Mouse (Mus musculus): ENCODE results near the gene Tenm2. TPM values are rescaled to one million over a fixed set of nuclear protein-coding genes. Genes with fewer than 3 reads are reported as not detected.

Gene Tenm2
- total RNA-seq, 1 experiment from 2014 or later: 0.85 TPM

GRCm38 (mm10) chr11:36113326-36113725 is 1122.4 kb downstream of the Tenm2 start:
- DNase-seq: no peak

- DNase-seq: no peak
These were observed 1126.6 kb downstream of the Tenm2 start for GRCm38 (mm10) chr11:36108970-36109731.

DNA sequence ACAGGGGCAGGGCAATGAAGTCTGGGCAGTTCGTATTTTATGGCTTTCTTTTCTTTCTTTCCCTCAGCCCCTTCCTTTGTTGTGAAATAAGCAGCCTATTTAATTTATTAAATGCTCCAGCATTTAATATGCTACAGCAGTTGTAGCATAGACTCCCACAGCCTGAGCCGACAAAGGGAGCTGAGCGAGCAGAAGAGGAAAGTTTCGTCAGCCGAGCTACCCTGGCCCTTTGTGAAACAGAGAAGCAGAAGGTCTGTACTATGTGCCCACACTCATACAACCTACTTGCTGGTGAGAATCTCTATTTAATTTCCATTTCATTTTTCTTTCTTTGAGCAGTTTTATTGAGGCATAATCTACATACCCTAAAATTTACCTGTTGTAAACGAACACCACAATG is 1127.9 kb downstream of the Tenm2 start:
- no peak for DNase-seq

DNA sequence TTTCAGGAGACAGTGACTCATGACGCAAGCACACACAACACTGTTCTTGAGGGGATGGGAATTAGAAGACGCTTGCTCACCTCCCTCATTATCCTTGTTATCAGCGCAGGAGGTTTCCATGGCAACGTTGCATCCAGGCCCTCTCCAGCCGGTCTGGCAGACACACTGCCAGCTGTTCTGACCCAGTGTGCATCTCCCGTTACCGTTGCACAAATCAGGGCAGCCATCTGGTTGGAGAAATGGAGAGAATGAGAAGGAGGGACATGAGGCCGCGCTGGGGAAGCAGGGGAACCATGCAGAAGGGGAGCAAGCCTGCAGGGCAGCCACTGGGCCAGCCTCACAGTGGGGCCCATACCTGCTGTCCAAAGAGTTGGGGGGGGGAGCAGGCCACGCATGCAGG is 1129.1 kb downstream of the Tenm2 start:
- no peak for DNase-seq

GRCm38 (mm10) chr11:36103556-36103955 is 1132.2 kb downstream of the Tenm2 start:
- no peak for DNase-seq

DNA sequence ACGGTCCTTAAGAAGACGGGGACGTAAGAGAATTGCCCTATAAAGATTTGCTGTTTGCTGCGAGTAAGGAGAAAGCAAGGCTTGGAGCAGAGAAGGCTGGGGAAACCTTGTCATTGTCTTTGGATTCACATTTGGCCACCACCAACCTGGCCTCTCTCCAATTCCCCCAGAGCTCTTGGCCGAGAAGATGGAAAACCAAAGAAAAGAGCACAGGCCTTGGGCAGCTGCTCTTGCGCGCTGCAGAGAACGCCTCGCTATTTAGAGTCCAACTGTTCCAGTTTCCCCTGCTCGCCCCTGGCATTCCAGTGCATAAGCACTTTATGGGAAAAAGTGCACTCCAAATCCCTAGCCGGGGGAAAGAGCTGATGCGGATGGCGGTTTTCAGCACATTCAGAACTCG is 1139.5 kb downstream of the Tenm2 start:
- DNase-seq: no peak

GRCm38 (mm10) chr11:36090210-36090609 is 1145.6 kb downstream of the Tenm2 start:
- no peak for DNase-seq

- DNase-seq: no peak
These were observed 1154.2 kb downstream of the Tenm2 start for GRCm38 (mm10) chr11:36081399-36082053.

DNA sequence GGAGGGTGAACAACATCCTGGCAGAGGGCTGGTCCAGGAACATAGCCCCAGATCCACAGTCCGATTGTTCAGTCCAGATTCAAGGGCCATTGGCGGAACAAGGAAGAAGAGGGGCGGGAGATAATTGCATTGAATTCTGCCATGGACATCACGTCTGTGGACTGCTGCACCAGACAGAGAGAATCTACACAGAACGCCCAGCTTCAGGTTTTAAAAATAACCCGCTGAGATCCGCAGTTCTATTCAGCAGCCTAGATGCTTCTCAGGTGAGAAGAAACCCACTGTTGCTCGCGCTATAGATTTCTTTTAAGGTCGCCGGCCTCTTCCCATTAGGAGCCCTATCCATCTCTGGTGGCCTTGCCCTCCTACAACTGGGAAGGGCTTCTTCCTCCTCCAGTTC is 1155.0 kb downstream of the Tenm2 start:
- DNase-seq: no peak

DNA sequence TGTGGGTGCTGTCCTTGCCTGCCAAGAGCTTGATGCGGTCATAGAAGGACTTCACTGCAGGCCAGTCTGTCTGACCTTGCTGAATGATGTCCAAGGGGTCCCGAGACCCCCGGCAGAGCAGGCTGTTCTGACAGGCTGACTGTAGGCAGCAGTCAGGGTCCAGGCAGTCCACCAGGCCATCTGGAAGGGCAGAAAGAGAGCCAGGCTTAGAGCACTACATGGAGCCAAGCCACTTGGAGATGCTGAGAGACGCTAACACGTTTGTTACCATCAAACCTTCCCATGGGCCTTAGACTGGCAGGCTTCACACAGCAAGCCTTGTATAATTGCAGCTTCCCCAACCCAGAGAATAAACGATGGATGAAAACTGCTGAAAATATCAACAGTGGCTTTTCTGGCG is 1157.4 kb downstream of the Tenm2 start:
- DNase-seq: no peak

- DNase-seq: peak; percentile 5
These were observed 1161.7 kb downstream of the Tenm2 start for GRCm38 (mm10) chr11:36074015-36074567.

DNA sequence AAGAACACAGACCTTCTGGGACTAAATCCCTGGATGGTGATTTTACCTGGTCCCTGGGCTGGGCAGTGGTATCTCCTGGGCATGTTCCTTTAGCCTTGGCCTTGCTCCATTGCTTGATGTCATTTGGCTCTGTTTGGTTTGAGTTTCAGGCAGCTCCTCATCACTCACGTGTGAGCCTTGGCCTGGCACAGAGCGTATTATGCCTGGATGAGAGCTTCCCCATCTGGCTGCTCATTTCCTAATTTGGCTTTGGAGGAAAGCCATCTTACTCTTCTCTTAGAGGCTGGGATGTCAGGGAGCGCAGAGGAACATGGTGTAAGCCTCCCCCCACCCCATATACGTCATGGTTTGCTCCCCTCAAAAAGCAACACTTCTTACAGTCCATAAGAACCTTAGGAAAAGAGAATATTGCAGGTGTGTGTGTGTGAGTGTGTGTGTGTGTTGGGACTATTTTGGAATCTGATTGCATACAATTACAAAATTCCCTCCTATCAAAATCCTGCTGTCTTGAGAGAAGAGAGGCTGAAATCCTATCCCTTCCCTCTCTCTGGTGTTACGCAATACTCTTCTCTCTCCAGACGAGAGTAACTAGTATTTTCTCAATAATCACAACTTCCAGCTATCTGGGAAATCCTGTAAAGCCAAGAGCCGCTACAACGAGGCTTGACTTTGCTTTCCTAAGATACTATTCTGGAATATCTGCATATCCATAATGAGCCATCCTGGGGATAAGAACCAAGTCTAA is 1162.5 kb downstream of the Tenm2 start:
- DNase-seq: no peak

- no peak for DNase-seq
These were observed 1163.1 kb downstream of the Tenm2 start for GRCm38 (mm10) chr11:36072646-36073045.

- DNase-seq: no peak
These were observed 1163.7 kb downstream of the Tenm2 start for GRCm38 (mm10) chr11:36072038-36072437.

GRCm38 (mm10) chr11:36059325-36059843 is 1176.4 kb downstream of the Tenm2 start:
- no peak for DNase-seq

DNA sequence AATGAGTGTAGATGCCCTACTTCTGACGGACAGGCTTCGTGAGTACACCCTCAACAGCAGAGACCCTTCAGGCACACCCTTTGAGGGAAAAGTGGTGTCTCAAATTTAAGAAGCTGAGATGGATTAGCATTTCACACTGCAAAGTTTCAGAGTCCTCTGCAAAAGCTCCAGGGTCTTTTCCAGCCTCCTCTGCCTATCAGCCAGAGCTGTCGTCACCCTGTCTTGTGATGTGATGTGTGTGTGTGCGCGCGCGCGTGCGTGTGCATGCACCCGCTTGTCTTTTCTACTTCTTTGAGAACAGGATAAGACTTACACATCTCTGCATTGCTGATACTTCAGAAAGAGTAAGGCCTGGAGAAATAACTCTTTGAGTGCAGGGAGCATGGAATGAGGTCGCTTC is 1179.2 kb downstream of the Tenm2 start:
- no peak for DNase-seq

GRCm38 (mm10) chr11:36054323-36054722 is 1181.4 kb downstream of the Tenm2 start:
- DNase-seq: no peak

DNA sequence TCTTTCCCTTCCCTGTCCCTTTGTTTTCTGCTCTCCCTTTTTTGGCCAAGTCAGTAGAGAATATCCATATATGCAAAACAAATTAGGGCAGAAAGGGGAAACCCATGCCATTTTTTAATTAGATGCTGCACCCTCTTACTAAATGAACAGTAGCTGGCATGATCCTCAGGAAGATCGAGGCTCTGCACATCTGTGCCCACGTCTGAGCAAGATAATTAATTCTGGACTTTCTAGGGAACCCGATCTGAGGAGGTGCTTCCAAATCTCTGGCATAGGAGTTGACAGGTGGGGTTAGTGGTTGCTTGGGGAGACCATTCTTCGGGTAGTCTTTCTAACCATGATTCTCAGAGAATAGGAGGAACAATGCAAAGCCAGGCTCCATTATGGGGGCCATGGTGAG is 1182.3 kb downstream of the Tenm2 start:
- DNase-seq: no peak

DNA sequence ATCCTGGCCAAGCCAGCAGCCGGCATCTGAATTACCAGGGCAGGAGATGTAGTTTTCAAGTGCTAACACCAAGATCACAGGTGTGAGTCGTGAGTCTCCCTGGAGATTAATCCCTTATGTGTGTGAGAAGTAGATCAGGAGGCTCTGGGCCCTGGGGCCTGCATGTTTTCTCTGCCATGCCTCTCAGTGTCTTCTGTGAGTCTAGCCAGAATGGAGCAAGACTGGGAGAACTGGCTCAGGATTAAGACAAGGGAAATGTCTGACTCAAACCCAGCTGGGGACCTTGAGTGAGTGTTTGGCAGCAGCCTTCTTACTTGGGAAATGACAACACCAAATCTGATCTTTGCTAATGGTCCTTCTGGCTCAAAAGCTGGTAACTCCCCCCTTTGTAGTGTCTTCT is 1183.2 kb downstream of the Tenm2 start:
- no peak for DNase-seq

- DNase-seq: no peak
These were observed 1183.7 kb downstream of the Tenm2 start for GRCm38 (mm10) chr11:36052091-36052490.

GRCm38 (mm10) chr11:36049547-36049946 is 1186.2 kb downstream of the Tenm2 start:
- no peak for DNase-seq

DNA sequence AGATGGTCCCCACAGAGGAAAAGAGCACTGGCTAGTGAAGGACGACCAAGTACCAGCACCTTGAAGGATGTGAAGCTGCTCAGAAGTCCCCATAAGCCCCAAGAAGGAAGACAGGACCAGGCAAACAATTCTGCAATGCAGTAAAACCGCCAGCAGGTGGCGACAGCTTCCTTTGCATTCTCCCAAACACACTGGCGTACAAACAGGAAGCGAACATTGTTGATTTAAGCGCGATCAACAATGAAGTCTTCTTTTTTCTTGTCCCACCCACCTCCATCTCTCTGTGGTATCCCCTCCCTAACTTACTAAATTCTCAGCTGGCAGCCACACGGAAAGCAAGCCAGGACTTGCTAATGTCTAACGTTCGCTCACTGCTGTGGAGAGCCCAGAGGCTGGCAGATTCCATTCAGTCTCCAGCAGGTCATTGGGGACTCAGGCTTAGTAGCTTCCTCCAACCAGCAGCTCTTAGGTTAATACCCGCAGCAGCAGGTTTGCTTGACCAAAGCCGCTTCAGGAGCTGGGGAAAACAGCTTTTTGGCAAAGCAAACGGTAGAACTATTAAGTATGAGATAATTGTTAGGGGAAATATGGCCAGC is 1190.0 kb downstream of the Tenm2 start:
- DNase-seq: peak; percentile 74
